Mouse (Mus musculus) ovary, postnatal 36 days (tissue): ENCODE data around the gene Hs6st2.

ENCODE experiments used
- DNase-seq: peaks from one replicate; pipeline ENCODE4 v3.0.0; 2022; ENCODE audit warnings: low spot score, mixed read lengths

The Hs6st2 gene

DNA sequence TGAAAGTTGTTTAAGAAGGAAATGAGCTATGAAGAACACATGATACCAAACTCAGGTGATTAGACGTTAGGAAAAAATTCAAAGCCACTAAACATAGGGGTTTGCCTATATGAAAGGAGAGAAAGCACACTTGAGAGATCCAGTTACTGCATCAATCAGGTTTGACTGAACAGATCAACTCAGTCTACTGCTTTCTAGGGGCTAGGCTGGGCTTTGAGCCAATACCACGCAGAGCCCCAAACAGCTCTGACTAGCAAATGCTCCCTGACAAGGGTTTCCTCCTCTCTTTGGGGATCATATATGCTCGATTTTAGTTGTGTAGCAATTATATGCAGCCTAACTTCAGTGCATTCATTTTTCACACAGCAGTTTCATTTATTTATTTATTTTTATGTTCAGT, 96.2 kb downstream of the Hs6st2 start:
- DNase-seq: no peak

DNA sequence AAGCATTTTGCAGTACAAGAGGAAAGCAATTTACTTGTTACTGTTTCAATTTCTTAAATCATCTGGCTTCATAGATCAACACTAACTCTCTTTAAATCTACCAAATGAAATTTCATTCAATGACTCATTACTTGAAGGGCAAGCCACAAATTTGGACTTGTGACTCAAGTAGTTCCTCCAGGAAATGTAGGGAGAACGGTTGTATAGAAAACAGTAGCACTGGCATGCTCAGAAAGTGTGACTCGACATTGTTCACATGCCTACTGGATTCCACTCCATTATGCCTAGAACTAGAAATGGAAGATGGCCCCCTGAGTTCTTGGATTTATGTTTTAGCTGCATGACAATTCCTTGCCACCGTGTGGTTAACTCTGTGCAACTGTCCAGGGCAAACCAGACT, 100.0 kb downstream of the Hs6st2 start:
- DNase-seq: no peak

DNA sequence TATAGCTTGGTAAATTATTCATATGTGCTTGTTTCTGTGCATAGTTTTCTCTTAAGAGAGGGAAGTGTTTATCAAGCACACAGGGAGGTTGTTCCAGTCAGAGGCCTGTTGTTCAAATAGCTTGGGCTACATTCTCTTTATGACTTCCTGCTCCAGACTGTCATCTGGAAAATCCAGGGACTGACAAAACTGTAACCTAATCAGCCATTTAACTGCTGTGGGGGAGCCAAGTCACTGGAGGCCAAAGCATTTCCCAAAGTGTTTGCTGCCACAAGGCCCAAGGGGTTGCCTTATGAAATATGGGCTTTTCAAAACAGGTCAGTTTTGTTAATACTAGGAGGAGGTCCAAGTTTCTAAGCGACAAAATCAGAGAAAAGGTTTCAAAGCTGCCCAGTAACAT, 119.8 kb downstream of the Hs6st2 start:
- no peak for DNase-seq

DNA sequence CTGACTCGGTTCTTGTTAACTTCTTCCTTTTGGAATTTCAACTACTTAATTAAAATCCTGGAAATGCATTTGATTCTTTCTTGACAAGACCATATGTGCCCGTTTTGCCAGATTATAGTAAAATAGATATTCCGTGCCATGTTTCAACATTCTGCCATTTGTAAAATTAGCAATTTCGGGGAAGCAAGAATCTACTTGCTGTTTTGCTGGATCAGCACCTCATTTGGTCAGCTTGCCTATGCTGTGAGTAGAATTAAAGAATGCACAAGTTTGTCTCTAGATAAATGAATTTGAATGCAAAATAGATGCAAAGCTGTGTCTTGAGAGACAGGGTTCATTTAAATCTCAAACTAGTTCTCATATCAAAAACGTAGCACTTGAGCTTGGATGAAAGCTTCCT, 142.0 kb downstream of the Hs6st2 start:
- no peak for DNase-seq

DNA sequence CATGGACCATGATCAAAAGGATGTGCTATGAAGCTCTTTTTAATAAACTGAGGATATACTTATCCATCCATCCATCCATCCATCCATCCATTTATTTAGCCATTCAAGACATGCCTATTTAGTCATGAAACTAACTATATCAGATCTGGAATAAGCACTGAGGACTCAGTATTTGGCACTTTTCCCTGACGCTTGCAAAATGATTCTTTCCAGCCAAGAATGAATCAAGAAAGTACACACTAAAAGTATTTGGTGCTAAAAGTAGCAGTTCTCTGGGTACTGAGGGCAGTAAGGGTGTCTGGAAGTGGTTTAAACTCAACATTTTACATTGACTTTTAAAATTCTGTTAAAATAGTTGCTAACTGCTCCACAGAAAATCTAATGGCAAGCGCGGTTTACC, 144.6 kb downstream of the Hs6st2 start:
- no peak for DNase-seq

DNA sequence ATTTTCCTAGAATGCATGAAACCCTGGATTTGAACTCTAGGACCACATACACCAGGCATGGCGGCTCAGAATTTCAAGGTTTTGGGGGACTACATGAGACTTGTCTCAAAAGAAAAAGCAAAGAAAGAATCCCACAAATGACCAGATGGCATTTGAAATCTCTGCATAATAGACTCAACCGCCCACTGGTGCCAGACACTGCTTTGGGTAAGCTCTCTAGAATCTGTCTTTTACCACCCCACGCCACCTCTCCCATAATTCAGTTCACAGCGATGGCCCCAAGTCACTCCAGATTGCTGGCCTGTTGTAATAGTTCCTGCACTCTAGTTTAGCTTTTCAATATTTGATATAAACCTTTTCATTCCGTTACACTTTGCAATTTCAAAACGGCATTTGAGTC, 146.4 kb downstream of the Hs6st2 start:
- DNase-seq: no peak

DNA sequence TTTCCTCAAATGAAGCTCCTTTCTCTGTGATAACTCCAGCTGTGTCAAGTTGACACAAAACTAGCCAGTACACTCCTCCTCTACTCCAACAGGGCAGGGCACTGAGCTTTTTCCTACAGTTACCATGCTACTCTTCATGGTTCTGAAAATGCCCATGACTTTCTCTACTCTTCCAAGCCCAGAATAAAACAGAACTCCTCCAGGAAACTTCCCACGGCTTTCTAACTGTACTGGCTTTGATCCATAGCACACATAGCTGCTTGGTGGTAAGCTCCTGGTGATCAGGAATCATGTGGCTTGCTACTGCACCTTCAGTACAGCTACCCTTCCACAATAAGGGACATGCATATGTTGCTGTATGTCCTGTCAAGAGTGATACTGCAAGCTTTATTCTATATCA, 150.5 kb downstream of the Hs6st2 start:
- DNase-seq: no peak

DNA sequence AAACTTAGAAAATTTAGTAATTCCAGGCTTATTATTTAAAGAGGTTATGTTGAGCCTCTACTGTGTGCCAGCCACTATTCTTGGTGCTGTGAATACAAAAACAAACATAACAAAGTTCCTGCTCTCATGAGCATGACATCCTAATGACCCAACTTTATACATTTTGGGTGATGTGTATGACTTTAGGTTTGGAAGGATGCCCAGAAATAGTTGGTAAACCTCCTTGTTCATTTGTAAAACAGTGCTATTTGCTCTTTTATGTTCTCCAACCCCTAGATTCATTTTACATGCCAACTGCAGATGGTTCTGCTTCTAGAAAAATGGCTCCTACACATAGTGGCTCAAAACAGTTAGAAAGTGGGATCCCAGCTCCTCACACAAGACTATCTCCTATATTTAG, 153.1 kb downstream of the Hs6st2 start:
- DNase-seq: no peak

DNA sequence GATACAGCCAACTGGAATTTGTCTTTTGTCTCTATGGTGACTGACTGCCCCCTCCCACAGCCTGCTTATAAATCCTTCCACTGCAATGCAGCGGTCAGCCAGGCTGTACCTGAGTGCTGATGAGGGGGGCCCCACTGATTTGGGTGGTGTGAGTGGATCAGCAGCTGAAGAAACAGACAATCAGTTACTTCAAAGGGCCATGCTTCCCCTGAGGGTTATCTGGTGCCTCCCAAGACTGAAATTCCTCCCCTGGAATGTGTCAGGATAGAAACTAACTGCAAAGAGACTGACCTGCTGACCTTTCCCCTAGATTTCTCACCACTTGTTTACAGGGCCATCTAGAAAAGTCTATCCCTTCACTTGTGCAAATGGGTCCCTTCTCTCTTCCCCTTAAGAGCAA, 166.8 kb downstream of the Hs6st2 start:
- DNase-seq: no peak

DNA sequence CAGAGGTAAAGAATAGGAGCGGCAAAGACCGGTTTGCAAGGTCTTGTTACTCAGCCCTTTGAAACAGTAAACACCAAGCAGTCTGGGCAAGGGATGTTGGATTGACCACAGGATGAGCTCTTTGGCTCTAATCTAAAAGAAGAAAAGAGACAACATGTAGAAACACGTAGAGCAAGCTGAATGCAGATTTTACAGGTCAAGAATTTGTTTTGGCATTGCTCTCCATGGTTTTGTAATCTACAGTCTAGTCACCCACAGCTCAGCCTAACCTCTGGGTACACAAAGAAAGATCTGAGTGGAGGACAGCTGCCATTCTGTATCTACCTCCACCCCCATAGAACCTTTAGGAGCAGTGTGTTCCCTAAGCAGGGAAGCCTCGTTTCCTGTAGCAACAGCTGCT, 175.1 kb downstream of the Hs6st2 start:
- no peak for DNase-seq

DNA sequence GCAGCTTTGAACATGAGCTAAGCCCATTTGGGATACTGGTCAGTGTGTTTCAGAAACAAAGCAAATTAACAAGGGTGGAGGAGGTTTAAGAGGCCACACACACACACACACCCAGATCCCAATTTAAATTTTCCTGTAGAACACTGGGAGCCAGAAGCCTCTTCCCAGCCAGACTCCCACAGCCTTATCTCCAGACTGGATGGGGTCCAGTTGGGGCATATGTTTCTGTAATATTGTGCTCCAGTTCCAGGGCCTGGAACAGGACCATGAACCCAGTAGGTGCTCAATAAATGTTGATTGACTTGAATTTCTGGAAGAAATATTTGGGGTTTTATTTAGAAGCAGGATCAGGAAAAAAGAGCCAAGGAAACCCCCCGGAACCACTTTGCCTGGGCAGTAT, 176.0 kb downstream of the Hs6st2 start:
- DNase-seq: no peak

DNA sequence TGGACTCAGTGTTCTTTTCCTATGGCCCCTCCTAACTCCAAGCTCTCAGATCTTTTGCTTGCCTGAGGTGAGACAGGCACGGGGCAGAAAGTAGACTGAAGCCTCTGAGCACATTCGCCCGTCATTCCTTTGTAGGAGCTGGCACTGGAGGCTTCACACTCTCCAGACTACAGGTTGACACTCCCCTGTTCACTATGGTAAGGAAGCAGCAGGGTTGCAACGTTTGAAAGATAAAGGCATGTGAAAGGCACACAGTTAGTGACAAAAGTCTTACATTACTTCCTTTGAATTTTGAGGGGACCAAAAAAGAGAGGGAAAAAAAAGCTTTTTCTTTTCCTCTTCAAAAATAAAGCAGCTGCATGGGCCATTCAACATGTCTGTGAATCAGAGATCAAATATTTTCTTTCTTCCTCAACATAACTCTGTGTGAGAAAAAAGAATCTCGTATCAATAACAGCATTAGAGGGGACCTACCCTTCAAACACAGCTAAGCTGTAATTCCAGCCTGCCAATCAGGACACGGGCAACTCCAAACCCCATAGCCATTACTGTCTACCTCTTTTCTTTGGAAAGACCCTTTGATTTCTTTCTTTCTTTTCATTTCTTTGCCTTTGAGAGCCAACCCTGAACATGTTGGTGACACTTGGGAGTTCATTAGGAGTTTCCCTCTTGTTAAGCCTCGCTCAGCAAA, 177.7 kb downstream of the Hs6st2 start:
- no peak for DNase-seq

DNA sequence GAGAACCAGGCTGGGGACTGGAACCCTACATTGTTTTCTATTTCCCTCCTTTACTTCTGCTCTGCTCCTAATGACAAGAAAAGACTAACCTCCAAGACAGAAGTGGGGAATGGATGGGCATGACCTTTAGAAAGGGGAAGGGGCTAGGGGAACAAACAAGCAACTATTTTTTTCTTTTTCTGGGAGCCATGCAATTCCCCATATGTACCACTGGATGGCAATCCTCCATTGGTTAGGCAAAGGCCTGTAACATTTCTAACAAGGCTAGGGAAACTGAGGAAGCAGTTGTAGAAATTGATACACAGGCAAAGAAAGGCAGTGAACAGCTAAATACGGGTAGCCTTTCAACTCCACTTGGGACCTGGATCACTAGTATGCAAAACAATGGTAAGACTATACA, 183.8 kb downstream of the Hs6st2 start:
- no peak for DNase-seq

DNA sequence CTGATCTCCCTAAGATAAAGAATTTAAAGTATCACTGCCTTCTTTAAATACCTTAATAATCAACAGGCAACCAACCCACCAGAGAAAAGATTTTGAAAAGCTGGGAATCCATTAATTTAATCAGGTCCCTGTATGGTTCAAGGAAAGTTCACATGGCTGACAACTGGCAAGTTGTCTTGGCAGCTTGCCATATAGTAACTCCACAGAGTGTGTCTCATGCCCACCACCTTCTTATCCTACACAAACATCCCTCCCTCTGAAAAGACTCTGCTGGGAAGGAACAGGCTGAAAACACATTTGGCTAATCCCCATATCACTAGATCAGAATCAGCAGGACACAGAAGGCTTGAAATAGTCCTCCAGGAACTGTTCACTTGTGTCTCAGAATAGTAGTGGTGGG, 193.3 kb downstream of the Hs6st2 start:
- DNase-seq: no peak

DNA sequence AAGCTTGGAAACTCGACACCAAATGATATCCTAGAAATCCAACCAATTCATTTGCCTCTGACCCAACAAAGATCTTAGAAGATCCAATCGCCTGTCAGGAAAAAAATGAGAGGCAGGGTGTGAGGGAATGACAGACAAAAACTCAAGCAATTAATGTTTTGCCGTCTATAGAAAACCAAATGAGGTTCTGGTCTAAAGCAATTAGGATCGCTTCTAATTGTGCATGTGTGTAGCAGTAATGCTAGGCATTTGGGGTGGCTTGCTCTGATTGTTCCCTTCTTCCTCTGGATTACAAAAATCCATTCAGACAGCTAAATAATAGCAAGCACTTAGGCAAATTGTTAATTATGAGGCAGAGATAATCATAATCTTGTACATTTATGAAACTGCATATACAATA, 212.2 kb downstream of the Hs6st2 start:
- DNase-seq: no peak

DNA sequence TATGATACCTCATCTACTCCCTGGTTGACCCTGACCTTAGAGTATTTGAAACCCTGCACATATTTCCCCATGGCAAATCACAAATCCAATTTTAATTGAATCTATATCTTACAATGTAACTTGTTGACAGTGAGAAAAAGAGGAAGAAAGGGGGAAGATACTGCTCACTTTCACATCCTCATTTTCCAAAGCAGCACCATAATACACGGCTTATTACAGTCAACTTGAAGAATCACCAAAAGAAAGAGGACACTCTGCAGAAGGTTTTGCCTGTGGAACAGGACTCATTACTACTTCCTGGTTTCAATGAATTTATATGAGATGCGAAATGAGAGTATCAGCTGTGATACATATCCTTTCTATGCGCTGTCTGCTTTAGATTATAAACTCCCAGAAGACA, 220.2 kb downstream of the Hs6st2 start:
- DNase-seq: no peak

DNA sequence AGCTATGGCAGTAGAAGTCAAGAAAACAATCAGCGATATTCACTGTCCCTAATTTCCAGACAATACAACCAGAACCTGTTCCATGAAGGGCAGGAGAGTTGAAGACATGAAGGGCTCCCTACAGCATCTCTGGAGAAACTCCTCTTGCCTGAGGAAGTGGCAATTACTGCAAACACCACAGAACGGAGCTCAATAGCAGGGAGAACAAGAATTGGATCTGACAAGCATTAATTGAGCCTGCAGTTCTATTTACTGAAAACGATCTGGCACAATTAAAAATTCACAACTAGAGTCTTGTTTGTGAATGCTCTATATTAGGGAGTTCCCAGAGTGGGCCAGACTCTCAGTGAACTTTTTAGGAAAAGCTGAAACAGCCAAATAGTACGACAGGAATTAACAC, 238.3 kb downstream of the Hs6st2 start:
- DNase-seq: no peak

DNA sequence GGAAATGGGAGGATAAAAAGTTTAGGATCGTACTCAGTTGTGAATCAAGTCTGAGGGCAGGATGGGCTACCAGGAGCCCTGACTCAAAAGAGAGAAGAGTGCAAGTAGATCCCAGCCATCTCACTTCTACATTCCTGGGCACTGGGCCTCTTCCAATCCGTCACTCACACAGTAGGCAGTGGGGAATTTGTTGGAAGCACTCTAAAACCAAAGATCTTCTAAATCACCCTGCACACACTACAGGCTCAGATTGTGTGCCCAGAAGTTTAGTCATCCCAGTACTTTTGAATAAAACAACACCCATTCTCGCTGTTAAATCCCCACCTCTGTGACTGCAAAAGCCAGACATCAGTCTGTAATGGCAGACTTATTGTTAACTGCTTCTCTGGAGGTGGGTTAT, 249.9 kb downstream of the Hs6st2 start:
- DNase-seq: no peak

DNA sequence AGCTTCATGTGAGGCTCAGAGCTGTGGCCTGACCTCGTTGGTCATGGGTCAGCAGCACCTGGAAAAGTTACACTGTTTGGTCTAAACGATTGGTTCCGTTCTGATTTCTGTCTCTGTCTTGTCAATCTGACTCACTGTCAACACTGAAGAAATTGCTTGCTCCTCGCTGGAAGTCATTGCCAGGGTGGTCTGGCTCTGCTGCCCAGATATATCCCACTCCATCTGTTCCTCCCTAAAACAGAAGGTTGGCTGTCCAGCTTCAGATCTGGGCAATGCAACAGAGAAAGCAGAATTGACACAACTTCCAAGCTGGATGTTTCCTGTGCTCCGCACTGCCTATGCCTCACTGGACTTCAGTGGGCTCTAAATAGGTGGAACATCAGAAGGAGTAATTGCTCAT, 256.6 kb downstream of the Hs6st2 start:
- no peak for DNase-seq

DNA sequence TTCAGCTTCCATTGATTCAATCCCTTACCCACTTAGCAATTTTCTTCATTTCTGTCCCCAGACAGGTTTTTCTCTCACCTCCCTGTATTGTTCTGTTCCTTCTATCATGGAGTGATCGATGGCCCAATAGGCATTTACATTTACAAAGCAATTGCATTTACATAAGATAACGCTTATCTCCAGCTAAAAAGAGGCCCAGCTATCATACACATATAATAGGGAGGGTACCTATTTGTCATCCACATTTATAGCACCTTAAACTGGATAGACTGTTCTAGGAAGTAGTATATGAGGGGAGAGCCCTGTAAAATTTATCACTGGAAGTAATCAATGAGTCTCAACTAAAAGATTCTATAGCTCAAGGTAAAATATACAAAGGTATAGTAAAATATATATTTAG, 271.4 kb downstream of the Hs6st2 start:
- DNase-seq: no peak

DNA sequence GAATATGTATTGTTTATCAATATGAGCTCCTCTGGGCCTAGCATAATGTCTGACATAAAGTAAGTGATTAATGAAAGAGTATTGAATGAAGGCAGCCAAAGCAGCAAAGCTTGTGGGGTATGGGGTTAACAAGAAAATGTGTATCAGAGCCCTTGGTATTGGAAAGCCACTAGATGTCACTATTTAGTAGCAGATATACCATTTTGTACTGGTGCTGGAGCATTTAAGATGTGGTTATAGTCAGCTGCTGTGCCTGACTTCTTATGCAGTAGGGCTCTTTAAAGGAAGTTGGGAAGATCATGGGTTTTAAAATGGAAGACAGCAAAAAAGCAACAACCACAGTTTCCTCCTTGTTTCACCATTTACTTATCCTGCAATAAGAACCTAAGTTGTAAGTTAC, 284.2 kb downstream of the Hs6st2 start:
- no peak for DNase-seq

DNA sequence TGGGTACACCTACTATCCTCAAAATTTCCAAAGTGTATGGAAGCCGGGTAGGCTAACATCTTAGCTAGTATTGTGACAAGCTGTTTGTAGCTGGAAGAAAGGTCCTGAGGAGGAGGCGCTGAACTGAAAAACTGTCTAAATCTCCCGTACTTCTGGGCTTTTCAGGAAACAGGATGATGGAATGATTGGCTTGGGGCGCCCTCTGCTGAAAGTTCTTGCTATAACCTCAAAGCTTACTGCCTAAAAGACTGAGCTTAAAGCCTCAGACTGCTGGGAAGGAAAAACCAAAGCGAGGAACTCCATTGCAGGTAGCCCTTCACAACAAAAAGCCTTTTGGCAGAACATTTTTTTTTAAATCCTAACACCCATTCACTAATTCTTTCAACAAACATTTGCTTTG, 307.0 kb downstream of the Hs6st2 start:
- peak; percentile 61 for DNase-seq

DNA sequence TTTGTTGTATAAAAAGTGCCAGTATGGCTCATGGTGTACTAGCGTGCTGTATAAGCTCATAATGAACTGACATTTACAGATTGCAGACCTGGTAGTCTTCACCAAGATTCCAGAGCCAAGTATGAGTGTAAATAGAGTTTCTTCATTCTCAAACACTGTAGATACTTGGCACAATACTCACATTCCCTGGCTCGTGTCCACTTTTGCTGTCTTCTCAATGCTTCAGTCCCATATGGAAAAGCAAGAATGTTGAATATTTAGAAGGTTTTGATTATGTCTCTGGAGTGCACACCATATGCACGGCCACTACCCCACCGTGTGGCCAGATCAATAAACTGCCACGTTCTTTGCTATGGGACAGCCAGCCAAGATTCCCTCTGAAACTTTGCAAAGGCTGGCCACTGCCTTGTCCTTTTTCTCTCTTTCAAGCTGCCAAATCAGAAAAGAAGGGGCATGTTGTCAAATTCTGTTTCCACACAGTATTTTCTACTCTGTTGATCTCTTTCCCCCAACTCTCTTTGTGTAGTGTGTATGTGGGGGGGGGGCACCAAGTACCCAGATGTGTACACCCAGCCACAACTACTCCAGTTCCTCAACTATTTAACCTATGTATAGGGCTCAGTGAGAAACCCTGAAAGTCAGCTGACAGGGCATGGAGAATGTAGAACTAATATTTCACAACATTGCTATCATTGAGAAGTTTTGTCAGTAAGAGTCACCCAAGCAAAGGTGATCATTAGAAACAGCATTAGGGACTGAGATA, 309.0 kb downstream of the Hs6st2 start:
- DNase-seq: peak; percentile 24

DNA sequence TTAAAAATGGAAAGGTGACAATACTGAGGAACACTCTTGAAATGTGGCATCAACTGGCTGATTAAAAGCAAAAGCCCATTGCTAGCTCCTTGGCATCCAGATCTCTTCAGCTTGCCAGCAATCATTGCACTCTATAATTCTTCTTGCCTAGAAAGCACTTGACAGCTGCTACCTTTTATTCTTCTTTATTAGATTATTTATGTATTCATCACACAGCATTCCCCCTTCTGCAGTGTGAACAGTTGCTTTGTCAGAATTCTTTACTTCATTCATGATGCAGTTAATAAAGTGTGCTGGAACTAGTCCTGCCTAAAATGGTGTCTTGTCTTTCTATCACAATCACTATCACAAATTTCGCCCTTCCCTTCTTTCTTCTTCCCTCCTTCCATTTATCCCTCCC, 332.0 kb downstream of the Hs6st2 start:
- DNase-seq: no peak
